Mouse (Mus musculus) liver, postnatal 0 days (tissue): ENCODE data around the gene Mta3.
A peak's percentile ranks its signal among the peaks of the same experiment; 100 is the strongest.

Experiments used
- CTCF ChIP-seq: sonication (generic); IDR thresholded peaks from 2 replicates; pipeline ENCODE4 v1.5.1; 2016; ENCODE audit warnings: antibody characterized with exemption, low read depth
- EP300 ChIP-seq: IDR thresholded peaks from 2 replicates; pipeline ENCODE4 v1.6.1; 2016; ENCODE audit warnings: antibody characterized with exemption, low read depth, mild to moderate bottlenecking

DNA sequence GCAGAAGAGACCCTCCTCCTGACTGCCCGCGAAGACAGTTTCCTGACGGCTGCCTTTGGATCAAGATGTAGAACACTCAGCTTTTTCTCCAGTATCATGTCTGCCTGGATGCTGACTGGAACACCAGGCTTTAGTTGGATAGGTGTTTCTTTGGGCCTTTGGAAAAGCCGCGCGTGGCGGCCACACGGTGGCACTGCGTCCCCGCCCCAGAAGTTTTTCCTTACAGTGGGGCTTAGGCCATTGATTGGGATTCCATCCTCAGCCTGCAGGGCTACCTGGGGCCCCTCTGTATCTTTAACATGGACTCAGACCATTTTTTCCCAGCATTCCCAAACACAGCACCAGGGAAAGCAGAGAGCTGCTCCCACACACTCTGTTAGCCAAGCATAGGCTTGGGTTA, 160.6 kb downstream of the Mta3 start:
- TF ChIP-seq EP300 (no peak), CTCF (peak; percentile 69)
